Mouse (Mus musculus): Measurements from ENCODE around the gene Lpar3.

DNA sequence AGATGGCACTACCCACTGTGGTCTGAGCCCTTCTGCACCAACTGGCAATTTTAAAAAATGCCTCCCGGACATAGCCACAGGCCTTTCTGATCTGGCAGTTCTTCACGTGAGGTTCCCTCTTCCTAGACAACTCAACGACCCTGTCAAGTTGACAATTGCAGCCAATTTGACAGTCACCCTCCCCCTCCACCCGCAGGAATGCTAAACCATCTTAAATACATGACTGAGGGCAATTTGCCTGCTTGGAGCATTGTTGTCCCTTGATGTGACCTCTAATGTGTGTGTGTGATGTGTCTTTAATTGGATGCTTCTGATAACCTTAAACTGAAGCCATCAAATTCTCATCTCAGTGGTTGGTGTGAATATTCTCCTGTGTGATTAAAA, 55.3 kb downstream of the Lpar3 start:
- TF ChIP-seq POLR2A (IDR thresholded peaks at IDR 0.05; ENCODE audit: low read depth, low read length): no peak
- TF ChIP-seq CTCF (conservative IDR thresholded peaks at IDR 0.05; ENCODE audit: insufficient read depth, insufficient read length, low read depth, low read length): no peak

Measured in kidney, adult 2 months (tissue).